ENCODE assay signal across 12 mouse cellular contexts in the genomic region with DNA sequence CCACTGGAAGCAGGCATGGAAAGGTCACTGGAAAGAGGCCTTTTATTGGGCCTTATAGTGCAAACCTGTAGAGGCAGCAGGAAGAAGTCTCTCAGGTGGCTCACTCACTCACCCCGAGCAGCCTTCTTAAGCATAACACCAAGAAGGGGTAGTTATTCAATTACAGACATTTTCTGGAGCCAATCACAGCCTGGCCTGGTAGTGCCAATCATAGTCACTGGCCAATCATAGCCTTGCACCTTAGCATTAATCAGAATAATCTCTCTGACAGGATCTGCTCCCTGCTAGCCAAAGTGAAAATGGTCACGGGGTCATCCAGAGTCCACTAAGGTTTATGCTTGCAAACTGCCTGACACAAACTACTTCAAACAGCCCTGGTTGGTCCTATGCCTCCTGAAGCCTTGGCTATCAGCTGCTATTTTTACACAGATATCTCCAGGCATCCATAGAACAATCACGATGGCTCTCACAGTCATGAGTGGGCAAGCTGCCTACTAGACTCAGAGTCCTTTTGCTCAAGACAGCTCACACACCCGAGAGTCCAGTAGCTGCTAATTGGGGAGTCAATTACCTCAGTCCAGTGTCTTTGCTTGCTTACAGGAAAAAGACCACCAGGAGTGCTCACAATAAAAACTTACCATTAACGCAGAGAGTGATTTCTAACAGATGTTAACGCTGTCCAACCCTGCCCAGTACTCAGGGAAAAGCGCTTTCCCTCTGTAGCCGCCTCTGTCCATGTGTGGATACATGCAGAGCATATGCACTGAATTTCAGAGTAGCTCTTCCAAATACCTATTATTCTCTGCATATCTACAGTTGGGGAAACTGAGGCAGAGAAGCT.
DNase-seq lines count a peak whose midpoint lies in the region; ATAC-seq and TF ChIP-seq lines count a peak whose summit lies in the region.
"Had no signal": no experiment of that assay in that cellular context is flagged by ENCODE, and none has a peak within 500 bp of the region (broad histone marks: within the 10 kb centered on the region; RNA-seq: fewer than 3 reads in every experiment).

No protein-coding gene starts in this region.

- no peaks in the 10 kb centered on the region for H3K9me3 ChIP-seq in lung, embryonic 14.5 days (ENCODE audit: low read depth, low read length)
- no peaks in the 10 kb centered on the region for H3K9me3 ChIP-seq in heart, embryonic 14.5 days (ENCODE audit: control insufficient read depth, low read length)
- no peaks in the 10 kb centered on the region for H3K9me3 ChIP-seq in kidney, embryonic 16.5 days (ENCODE audit: low read length)
- H3K9me3 ChIP-seq: embryonic facial prominence, embryonic 13.5 days had no signal

- no peaks in the 10 kb centered on the region for H3K27me3 ChIP-seq in lung, embryonic 14.5 days (ENCODE audit: insufficient read depth, low read length)
- peaks cover 63% of the 10 kb centered on the region for H3K27me3 ChIP-seq in heart, embryonic 14.5 days (ENCODE audit: control insufficient read depth, insufficient read depth, low read length)
- no peaks in the 10 kb centered on the region for H3K27me3 ChIP-seq in kidney, embryonic 16.5 days (ENCODE audit: insufficient read depth, low read length)

- H3K9ac ChIP-seq in lung, embryonic 14.5 days: no peak overlapping the region
- H3K9ac ChIP-seq in heart, embryonic 14.5 days (ENCODE audit: low read length): no peak overlapping the region
- H3K9ac ChIP-seq in kidney, embryonic 16.5 days (replicated peaks; ENCODE audit: low read length): no peak overlapping the region
- H3K9ac ChIP-seq: embryonic facial prominence, embryonic 13.5 days had no signal

- no peak for TF ChIP-seq CTCF in lung, embryonic 14.5 days (IDR thresholded peaks at IDR 0.05; ENCODE audit: low read depth)

- WGBS in lung, embryonic 14.5 days: 49% methylated on average over 8 of the region's 8 CpGs
- WGBS in heart, embryonic 14.5 days: 49% methylated on average over 8 of the region's 8 CpGs
- WGBS in kidney, embryonic 16.5 days: 50% methylated on average over 8 of the region's 8 CpGs

- no peak overlapping the region for H3K4me3 ChIP-seq in lung, embryonic 14.5 days (ENCODE audit: low read depth, low read length)
- H3K4me3 ChIP-seq in heart, embryonic 14.5 days (ENCODE audit: control insufficient read depth in 1 of 2, insufficient read depth in 1 of 2, low read depth in 1 of 2, low read length in 2 of 2): no peak overlapping the region
- no peak overlapping the region for H3K4me3 ChIP-seq in kidney, embryonic 16.5 days (ENCODE audit: low read length)
- H3K4me3 ChIP-seq: embryonic facial prominence, embryonic 13.5 days had no signal

- DNase-seq in lung, embryonic 14.5 days: peak; percentile 53
- no peak for DNase-seq in lung, postnatal 10 days
- DNase-seq in retina, postnatal 7 days (ENCODE audit: low read depth, low spot score): peak; percentile 27
- no peak for DNase-seq in left cerebral cortex, adult 18-20 months (ENCODE audit: low spot score in 2 of 2)
- DNase-seq in right cerebral cortex, postnatal 4 days: no peak
- no peak for DNase-seq in gastrocnemius, postnatal 36 days
- DNase-seq: lung, adult 2 months; midbrain, embryonic 14.5 days; thymus, adult 18-20 months had no signal

- intact Hi-C loops in gastrocnemius, postnatal 36 days (cut with DNase I): no loop called here

- H3K36me3 ChIP-seq in lung, embryonic 14.5 days (ENCODE audit: insufficient read depth): no peaks in the 10 kb centered on the region
- H3K36me3 ChIP-seq in heart, embryonic 14.5 days (ENCODE audit: control insufficient read depth, insufficient read depth, low read length): no peaks in the 10 kb centered on the region
- H3K36me3 ChIP-seq in kidney, embryonic 16.5 days (ENCODE audit: insufficient read depth, low read length): no peaks in the 10 kb centered on the region
- H3K36me3 ChIP-seq: embryonic facial prominence, embryonic 13.5 days had no signal

- H3K27ac ChIP-seq in lung, embryonic 14.5 days (ENCODE audit: low read depth): no peak overlapping the region
- peak overlapping the region in 1 of 2 experiments; percentile 24; a peak in 1 of 4 replicates for H3K27ac ChIP-seq in heart, embryonic 14.5 days (replicated peaks in 1 of 2; ENCODE audit: control insufficient read depth in 1 of 2, insufficient read depth in 1 of 2, low read depth in 2 of 2, low read length in 2 of 2)
- H3K27ac ChIP-seq in kidney, embryonic 16.5 days (ENCODE audit: low read length): no peak overlapping the region
- H3K27ac ChIP-seq: embryonic facial prominence, embryonic 13.5 days had no signal

- H3K4me1 ChIP-seq in lung, embryonic 14.5 days (ENCODE audit: insufficient read depth): no peaks in the 10 kb centered on the region
- peaks cover 10 to 19% of the 10 kb centered on the region in 2 experiments for H3K4me1 ChIP-seq in heart, embryonic 14.5 days (ENCODE audit: control insufficient read depth in 2 of 2, insufficient read depth in 2 of 2, low read length in 2 of 2)
- peaks cover 4% of the 10 kb centered on the region for H3K4me1 ChIP-seq in kidney, embryonic 16.5 days (ENCODE audit: insufficient read depth, low read length)

- H3K4me2 ChIP-seq in lung, embryonic 14.5 days: no peak overlapping the region
- peak overlapping the region; percentile 23 for H3K4me2 ChIP-seq in heart, embryonic 14.5 days (ENCODE audit: low read length)
- H3K4me2 ChIP-seq in kidney, embryonic 16.5 days (replicated peaks; ENCODE audit: low read depth, low read length): no peak overlapping the region
- H3K4me2 ChIP-seq: embryonic facial prominence, embryonic 13.5 days had no signal

- no peak for ATAC-seq in lung, embryonic 14.5 days (ENCODE audit: insufficient read depth)
- no peak for ATAC-seq in heart, embryonic 14.5 days (ENCODE audit: insufficient number of reproducible peaks, insufficient read depth, low FRiP score, low read depth)
- ATAC-seq in kidney, embryonic 16.5 days (ENCODE audit: low FRiP score, low TSS enrichment): peak; percentile 52; the same call in 1 of the 2 replicates

Comparison
In these comparisons a context has a peak if more than half of its experiments do, and no peak if none do; other contexts are left out.
1. DNase-seq: peak in lung, embryonic 14.5 days (single experiment) and retina, postnatal 7 days (single experiment); none in lung, postnatal 10 days (single experiment), left cerebral cortex, adult 18-20 months (0 of 2), right cerebral cortex, postnatal 4 days (single experiment) and gastrocnemius, postnatal 36 days (0 of 2).